Mouse (Mus musculus) kidney, adult 11 months (tissue): ENCODE data around the gene Bicc1.

Experiments used
- DNase-seq: peaks from one replicate; pipeline ENCODE4 v3.0.0; 2022

The Bicc1 gene

GRCm38 (mm10) chr10:71052208-71052607 is 107.3 kb downstream of the Bicc1 start:
- DNase-seq: no peak

GRCm38 (mm10) chr10:71050722-71051333 is 108.7 kb downstream of the Bicc1 start:
- no peak for DNase-seq

- DNase-seq: peak; percentile 13
Measured at GRCm38 (mm10) chr10:71049294-71049693, 110.2 kb downstream of the Bicc1 start.

- no peak for DNase-seq
Measured at GRCm38 (mm10) chr10:71044410-71044809, 115.1 kb downstream of the Bicc1 start.

GRCm38 (mm10) chr10:71041874-71042273 is 117.6 kb downstream of the Bicc1 start:
- no peak for DNase-seq

- DNase-seq: no peak
Measured at GRCm38 (mm10) chr10:71036484-71036883, 123.0 kb downstream of the Bicc1 start.

- DNase-seq: no peak
Measured at GRCm38 (mm10) chr10:71028996-71029395, 130.5 kb downstream of the Bicc1 start.

- DNase-seq: no peak
Measured at GRCm38 (mm10) chr10:71028066-71028844, 131.2 kb downstream of the Bicc1 start.

GRCm38 (mm10) chr10:71025131-71025894 is 134.2 kb downstream of the Bicc1 start:
- no peak for DNase-seq

- no peak for DNase-seq
Measured at GRCm38 (mm10) chr10:71024681-71025080, 134.8 kb downstream of the Bicc1 start.

GRCm38 (mm10) chr10:71023471-71023870 is 136.0 kb downstream of the Bicc1 start:
- no peak for DNase-seq

GRCm38 (mm10) chr10:71020459-71020858 is 139.0 kb downstream of the Bicc1 start:
- DNase-seq: no peak

- no peak for DNase-seq
Measured at GRCm38 (mm10) chr10:71019836-71020235, 139.7 kb downstream of the Bicc1 start.

- DNase-seq: no peak
Measured at GRCm38 (mm10) chr10:71009771-71010496, 149.6 kb downstream of the Bicc1 start.

GRCm38 (mm10) chr10:71008721-71009120 is 150.8 kb downstream of the Bicc1 start:
- no peak for DNase-seq

- no peak for DNase-seq
Measured at GRCm38 (mm10) chr10:71007956-71008355, 151.5 kb downstream of the Bicc1 start.

GRCm38 (mm10) chr10:71007516-71007915 is 152.0 kb downstream of the Bicc1 start:
- no peak for DNase-seq

- DNase-seq: no peak
Measured at GRCm38 (mm10) chr10:71007001-71007400, 152.5 kb downstream of the Bicc1 start.

GRCm38 (mm10) chr10:71002871-71003270 is 156.6 kb downstream of the Bicc1 start:
- no peak for DNase-seq

- no peak for DNase-seq
Measured at GRCm38 (mm10) chr10:71002186-71002585, 157.3 kb downstream of the Bicc1 start.

- no peak for DNase-seq
Measured at GRCm38 (mm10) chr10:70998136-70998535, 161.4 kb downstream of the Bicc1 start.

GRCm38 (mm10) chr10:70996051-70996450 is 163.4 kb downstream of the Bicc1 start:
- no peak for DNase-seq

- DNase-seq: no peak
Measured at GRCm38 (mm10) chr10:70994135-70994497, 165.4 kb downstream of the Bicc1 start.
